Mouse (Mus musculus): ENCODE data around the gene Cbfa2t2.

Cbfa2t2 gene

GRCm38 (mm10) chr2:154425522-154425921, 10.8 kb upstream of the Cbfa2t2 start:
- no peak for DNase-seq (ENCODE audit: low spot score in 2 of 2)

- no peak for DNase-seq (ENCODE audit: low spot score in 2 of 2)
These were observed 9.9 kb upstream of the Cbfa2t2 start for GRCm38 (mm10) chr2:154426188-154426904.

- DNase-seq (ENCODE audit: low spot score in 2 of 2): no peak
These were observed 9.1 kb upstream of the Cbfa2t2 start for GRCm38 (mm10) chr2:154426905-154427852.

- no peak for DNase-seq (ENCODE audit: low spot score in 2 of 2)
These were observed 8.4 kb upstream of the Cbfa2t2 start for GRCm38 (mm10) chr2:154427853-154428360.

GRCm38 (mm10) chr2:154430566-154430965, 5.7 kb upstream of the Cbfa2t2 start:
- no peak for DNase-seq (ENCODE audit: low spot score in 2 of 2)

- DNase-seq (ENCODE audit: low spot score in 2 of 2): no peak
These were observed 3.6 kb upstream of the Cbfa2t2 start for GRCm38 (mm10) chr2:154432696-154433095.

GRCm38 (mm10) chr2:154433391-154433790, 2.9 kb upstream of the Cbfa2t2 start:
- DNase-seq (ENCODE audit: low spot score in 2 of 2): no peak

- no peak for DNase-seq (ENCODE audit: low spot score in 2 of 2)
These were observed 1.6 kb upstream of the Cbfa2t2 start for GRCm38 (mm10) chr2:154434690-154435089.

GRCm38 (mm10) chr2:154436076-154436457, 214 bp upstream of the Cbfa2t2 start:
- DNase-seq (ENCODE audit: low spot score in 2 of 2): peak; percentile 96 to 97

- no peak for DNase-seq (ENCODE audit: low spot score in 2 of 2)
These were observed 878 bp downstream of the Cbfa2t2 start for GRCm38 (mm10) chr2:154437191-154437527.

GRCm38 (mm10) chr2:154440453-154440852, 4.2 kb downstream of the Cbfa2t2 start:
- DNase-seq (ENCODE audit: low spot score in 2 of 2): no peak

- DNase-seq (ENCODE audit: low spot score in 2 of 2): no peak
These were observed 11.5 kb downstream of the Cbfa2t2 start for GRCm38 (mm10) chr2:154447821-154448220.

- no peak for DNase-seq (ENCODE audit: low spot score in 2 of 2)
These were observed 12.4 kb downstream of the Cbfa2t2 start for GRCm38 (mm10) chr2:154448633-154449032.

GRCm38 (mm10) chr2:154452951-154453350, 16.7 kb downstream of the Cbfa2t2 start:
- DNase-seq (ENCODE audit: low spot score in 2 of 2): no peak

GRCm38 (mm10) chr2:154454099-154454498, 17.8 kb downstream of the Cbfa2t2 start:
- DNase-seq (ENCODE audit: low spot score in 2 of 2): no peak

GRCm38 (mm10) chr2:154454605-154455004, 18.3 kb downstream of the Cbfa2t2 start:
- DNase-seq (ENCODE audit: low spot score in 2 of 2): no peak

GRCm38 (mm10) chr2:154455776-154456175, 19.5 kb downstream of the Cbfa2t2 start:
- DNase-seq (ENCODE audit: low spot score in 2 of 2): no peak

GRCm38 (mm10) chr2:154456621-154457020, 20.3 kb downstream of the Cbfa2t2 start:
- no peak for DNase-seq (ENCODE audit: low spot score in 2 of 2)

GRCm38 (mm10) chr2:154459262-154459661, 23.0 kb downstream of the Cbfa2t2 start:
- no peak for DNase-seq (ENCODE audit: low spot score in 2 of 2)

- DNase-seq (ENCODE audit: low spot score in 2 of 2): peak in 1 of 2 experiments; percentile 20
These were observed 23.6 kb downstream of the Cbfa2t2 start for GRCm38 (mm10) chr2:154459851-154460250.

GRCm38 (mm10) chr2:154463621-154464198, 27.4 kb downstream of the Cbfa2t2 start:
- no peak for DNase-seq (ENCODE audit: low spot score in 2 of 2)

- no peak for DNase-seq (ENCODE audit: low spot score in 2 of 2)
These were observed 29.6 kb downstream of the Cbfa2t2 start for GRCm38 (mm10) chr2:154465914-154466335.
